Mouse (Mus musculus) kidney, postnatal 10 days (tissue): ENCODE measurements around the gene Spata3.
"Not testable (repeated sequence)": the region's sequence is repeated elsewhere in the genome, so short reads cannot be mapped to it uniquely, and the experiment has no call there.

ENCODE experiments used
- DNase-seq: peaks from one replicate; pipeline ENCODE4 v3.0.0; 2021; ENCODE audit warnings: mixed read lengths

The Spata3 gene

GRCm38 (mm10) chr1:86016516-86016915, at the start of gene Spata3:
TSS of gene Spata3 (plus strand) at chr1:86016816.
- DNase-seq, result no peak

GRCm38 (mm10) chr1:85969081-85969480, 47.5 kb upstream of the Spata3 start:
- DNase-seq, result no peak

- DNase-seq, result no peak
Observed at GRCm38 (mm10) chr1:85969519-85969918, 47.1 kb upstream of the Spata3 start.

GRCm38 (mm10) chr1:85971070-85971469, 45.5 kb upstream of the Spata3 start:
- DNase-seq, result no peak

- no peak for DNase-seq
Observed at GRCm38 (mm10) chr1:85972341-85972740, 44.3 kb upstream of the Spata3 start.

- no peak for DNase-seq
Observed at GRCm38 (mm10) chr1:85973468-85973877, 43.1 kb upstream of the Spata3 start.

- DNase-seq, result no peak
Observed at GRCm38 (mm10) chr1:85977709-85978108, 38.9 kb upstream of the Spata3 start.

GRCm38 (mm10) chr1:85981738-85982357, 34.8 kb upstream of the Spata3 start:
- DNase-seq, result peak; percentile 54

GRCm38 (mm10) chr1:85985784-85986183, 30.8 kb upstream of the Spata3 start:
- DNase-seq, result no peak

GRCm38 (mm10) chr1:85988351-85988750, 28.3 kb upstream of the Spata3 start:
- DNase-seq, result no peak

- not testable (repeated sequence) for DNase-seq
Observed at GRCm38 (mm10) chr1:85988882-85989281, 27.7 kb upstream of the Spata3 start.

- DNase-seq, result no peak
Observed at GRCm38 (mm10) chr1:85992175-85992574, 24.4 kb upstream of the Spata3 start.

GRCm38 (mm10) chr1:85993541-85993940, 23.1 kb upstream of the Spata3 start:
- no peak for DNase-seq

GRCm38 (mm10) chr1:85997221-85997620, 19.4 kb upstream of the Spata3 start:
- no peak for DNase-seq

GRCm38 (mm10) chr1:85998012-85998411, 18.6 kb upstream of the Spata3 start:
- DNase-seq, result no peak

- peak; percentile 10 for DNase-seq
Observed at GRCm38 (mm10) chr1:85999853-86000570, 16.6 kb upstream of the Spata3 start.

- no peak for DNase-seq
Observed at GRCm38 (mm10) chr1:86005540-86005939, 11.1 kb upstream of the Spata3 start.

- DNase-seq, result no peak
Observed at GRCm38 (mm10) chr1:86006040-86006439, 10.6 kb upstream of the Spata3 start.

- peak; percentile 94 for DNase-seq
Observed at GRCm38 (mm10) chr1:86007778-86008177, 8.8 kb upstream of the Spata3 start.

GRCm38 (mm10) chr1:86015758-86016157, 858 bp upstream of the Spata3 start:
- DNase-seq, result not testable (repeated sequence)

GRCm38 (mm10) chr1:86018235-86019055, 1.8 kb downstream of the Spata3 start:
- DNase-seq, result peak; percentile 58

- peak; percentile 14 for DNase-seq
Observed at GRCm38 (mm10) chr1:86021365-86021989, 4.9 kb downstream of the Spata3 start.
